Mouse (Mus musculus) c-Kit-positive CD71-positive TER-119-positive erythroid progenitor cells, embryonic 14.5 days (primary cell): ENCODE measurements around the gene Tnk2.

Source experiments
- DNase-seq: peaks from one replicate; pipeline ENCODE4 v3.0.0-alpha.2; 2013; ENCODE audit warnings: low spot score

Gene Tnk2

GRCm38 (mm10) chr16:32678812-32679211 lies 35.1 kb downstream of the Tnk2 start:
- no peak for DNase-seq

DNA sequence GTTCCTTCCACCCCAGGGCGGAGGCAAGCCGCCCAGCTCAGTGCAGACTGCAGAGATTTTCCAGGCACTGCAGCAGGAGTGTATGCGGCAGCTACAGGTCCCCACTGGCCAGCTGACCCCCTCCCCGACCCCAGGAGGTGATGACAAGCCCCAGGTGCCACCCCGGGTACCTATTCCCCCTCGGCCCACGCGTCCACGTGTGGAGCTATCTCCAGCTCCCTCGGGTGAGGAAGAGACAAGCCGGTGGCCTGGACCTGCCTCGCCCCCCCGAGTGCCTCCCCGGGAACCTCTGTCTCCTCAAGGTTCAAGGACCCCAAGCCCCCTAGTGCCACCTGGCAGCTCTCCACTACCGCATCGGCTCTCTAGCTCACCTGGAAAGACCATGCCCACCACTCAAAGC lies 36.3 kb downstream of the Tnk2 start:
- no peak for DNase-seq

GRCm38 (mm10) chr16:32680806-32681205 lies 37.1 kb downstream of the Tnk2 start:
- no peak for DNase-seq

DNA sequence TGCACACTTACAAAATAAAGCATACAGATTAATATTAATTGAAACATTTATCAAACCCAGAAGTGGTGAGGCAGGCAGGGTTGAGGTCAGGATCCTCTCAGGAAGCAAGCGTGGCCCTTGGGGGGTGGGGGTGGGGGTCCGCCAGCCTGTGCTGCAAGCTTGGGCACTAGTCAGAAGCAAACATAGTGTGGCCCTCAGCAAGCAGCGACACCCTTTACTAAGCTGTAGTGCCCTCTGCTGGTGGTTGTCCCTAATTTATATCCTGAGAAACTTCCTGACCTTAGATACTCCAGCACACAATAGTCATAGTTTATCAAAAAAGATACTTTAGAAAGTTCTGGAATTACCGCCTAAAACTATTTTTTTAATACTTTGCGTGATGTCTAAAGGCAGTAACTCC lies 38.5 kb downstream of the Tnk2 start:
- peak; percentile 79 for DNase-seq

DNA sequence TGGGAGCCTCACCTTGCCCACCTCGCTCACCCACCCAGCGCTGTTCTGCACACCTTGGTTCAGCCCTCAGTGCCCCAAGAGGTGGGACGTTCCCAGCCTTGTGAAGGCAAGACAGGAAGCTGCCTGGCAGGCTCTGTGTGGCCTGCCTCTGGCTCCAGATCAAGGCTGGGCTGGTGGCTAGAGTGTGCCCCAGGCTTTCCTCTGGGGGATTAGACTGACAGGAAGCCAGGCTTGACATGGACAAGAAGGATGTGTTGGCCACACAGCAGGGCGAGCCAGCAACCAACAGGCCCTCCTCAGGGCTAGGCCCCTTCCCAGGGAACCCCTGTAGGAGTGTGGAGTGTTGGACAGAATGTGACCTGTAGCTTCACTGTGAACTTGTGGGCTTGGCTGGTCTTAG lies 39.2 kb downstream of the Tnk2 start:
- no peak for DNase-seq

DNA sequence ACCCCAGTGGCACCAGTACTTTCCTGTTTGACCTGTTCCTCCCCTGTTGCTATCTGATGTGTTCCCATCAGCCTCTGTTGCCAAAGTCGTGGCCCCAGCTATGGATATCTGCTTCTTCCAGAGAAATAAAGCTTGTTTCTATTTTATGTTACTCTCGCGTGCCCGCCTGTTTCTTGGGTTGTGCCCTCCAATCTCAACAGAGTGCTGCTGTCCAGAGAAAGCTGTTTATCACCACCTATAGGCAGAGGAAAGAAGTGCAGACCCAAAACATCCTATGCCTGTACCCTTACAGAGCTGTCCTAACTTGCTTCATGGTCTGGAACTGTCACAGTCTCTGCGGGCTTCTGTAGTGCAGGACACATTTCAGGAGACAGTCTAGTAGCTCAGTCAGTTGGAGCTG lies 39.7 kb downstream of the Tnk2 start:
- peak; percentile 61 for DNase-seq

DNA sequence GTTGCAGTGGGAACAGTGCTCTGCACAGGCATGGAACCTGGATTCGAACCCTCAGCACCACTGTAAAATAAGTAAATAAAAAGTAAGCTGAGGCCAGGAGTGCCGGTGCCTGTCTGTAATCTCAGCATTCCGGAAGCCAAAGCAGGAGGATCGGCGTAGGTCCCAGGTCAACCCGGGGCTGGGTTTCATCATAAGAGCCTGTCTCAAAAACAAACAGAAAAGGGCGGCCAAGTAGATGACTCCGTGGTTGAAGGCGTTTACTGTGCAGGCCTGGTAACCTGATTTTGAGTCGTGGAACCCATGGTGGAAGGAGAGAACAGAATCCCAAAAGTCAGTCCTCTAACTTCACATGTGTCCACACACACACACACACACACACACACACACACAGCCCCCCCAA lies 41.7 kb downstream of the Tnk2 start:
- no peak for DNase-seq

DNA sequence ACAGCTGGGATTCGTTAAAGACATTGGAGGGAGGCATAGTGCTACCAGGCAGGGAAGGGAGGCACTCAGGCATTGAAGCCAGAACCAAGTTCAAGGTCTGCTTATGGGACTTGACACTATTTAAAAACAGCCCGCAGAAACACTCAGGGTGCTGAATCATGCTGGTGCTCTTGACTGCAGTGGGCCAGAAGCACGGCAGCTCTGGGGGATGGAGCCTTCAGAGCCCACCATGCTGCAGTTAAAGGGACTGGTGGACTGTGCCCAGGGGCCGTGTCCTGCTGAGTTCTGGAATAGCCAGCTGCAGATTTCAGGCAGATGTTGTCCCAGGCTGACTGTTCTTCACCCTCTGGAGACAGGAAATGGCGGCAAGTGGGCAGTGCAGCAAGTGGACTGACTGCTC lies 42.3 kb downstream of the Tnk2 start:
- DNase-seq: no peak

GRCm38 (mm10) chr16:32687221-32687620 lies 43.5 kb downstream of the Tnk2 start:
- no peak for DNase-seq

DNA sequence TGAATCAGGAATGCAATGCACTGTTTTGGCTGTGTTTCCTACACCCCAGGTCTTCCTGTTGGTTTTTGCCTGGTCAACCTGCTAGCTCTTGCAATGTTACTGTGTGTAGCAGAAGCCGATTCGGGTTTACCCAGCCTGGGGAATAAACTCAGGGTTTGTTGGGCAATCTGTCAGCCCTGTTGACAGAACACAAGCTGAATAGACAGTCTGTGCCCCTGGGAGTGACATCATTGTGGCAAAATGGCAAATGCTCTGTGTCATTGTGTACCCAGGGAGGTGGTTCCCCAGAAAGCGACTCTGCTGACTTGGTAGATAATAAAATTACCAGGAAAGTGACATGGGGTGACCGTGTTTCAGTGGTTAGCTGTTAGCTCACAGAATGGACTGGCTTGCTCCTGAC lies 45.1 kb downstream of the Tnk2 start:
- peak; percentile 45 for DNase-seq

- DNase-seq: peak; percentile 78
Observed at GRCm38 (mm10) chr16:32689501-32689900, 45.8 kb downstream of the Tnk2 start.

DNA sequence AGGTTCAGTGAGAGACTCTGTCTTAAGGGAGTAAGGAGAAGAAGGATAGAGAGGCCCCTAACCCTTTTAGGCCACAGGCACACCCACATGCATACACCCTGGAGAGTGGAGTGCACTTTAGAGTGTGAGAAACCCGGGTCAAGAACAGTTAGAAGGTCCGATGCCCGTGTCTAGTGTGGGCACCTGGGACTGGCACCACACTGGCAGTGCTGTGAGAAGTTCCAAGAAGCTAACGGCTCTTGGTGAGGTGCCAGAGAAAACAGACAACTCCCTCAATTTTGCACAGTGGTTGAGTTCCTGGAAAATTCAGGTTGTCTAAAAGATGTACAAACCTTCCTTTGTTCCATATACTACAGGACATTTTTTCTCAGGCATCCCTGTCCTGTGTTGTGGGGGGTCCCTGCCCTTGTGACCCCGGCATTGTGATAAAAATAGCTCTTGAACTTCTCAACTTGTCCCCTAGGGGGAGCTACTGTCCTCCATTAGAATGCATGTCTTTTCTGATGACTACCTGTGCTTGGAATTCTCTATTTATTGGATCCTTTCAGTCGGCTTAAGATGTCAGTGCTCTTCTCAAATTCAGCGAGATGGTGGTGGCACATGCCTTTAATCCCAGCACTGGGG lies 53.3 kb downstream of the Tnk2 start:
- peak; percentile 56 for DNase-seq

DNA sequence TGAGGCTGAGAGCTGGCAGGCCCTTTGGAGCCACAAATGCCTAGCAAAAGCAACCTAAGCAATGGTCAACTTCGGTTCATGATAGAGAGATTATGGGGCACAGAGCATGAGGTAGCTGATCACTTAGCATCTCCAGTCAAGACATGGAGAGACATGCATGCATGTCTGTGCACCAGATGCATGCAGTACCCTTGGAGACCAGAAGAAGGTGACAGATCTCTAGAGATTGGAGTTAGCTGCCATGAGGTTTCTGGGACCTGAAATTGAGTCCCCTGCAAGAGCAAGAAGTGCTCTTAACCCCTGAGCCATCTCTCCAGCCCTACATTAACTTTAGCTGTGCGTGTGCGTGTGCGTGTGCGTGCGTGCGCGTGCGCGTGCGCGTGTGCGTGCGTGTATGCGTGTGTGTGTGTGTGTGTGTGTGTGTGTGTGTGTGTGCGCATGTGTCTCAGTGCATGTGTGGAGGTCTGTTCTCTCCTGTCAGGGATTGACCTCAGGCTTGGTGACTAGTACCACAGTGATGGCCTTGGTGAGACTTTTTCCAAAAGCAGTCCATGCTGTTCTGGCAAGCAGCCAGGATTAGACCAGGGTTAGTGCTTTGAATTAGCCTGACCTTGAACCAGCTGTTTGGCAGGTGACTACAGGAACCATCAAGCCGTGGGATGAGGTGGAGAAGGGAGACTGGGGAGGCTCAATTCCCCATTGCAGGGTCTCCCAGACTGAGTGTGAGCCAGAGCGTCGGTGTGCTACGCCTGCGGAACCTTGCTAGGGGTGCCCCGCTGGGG lies 54.2 kb downstream of the Tnk2 start:
- DNase-seq: no peak

DNA sequence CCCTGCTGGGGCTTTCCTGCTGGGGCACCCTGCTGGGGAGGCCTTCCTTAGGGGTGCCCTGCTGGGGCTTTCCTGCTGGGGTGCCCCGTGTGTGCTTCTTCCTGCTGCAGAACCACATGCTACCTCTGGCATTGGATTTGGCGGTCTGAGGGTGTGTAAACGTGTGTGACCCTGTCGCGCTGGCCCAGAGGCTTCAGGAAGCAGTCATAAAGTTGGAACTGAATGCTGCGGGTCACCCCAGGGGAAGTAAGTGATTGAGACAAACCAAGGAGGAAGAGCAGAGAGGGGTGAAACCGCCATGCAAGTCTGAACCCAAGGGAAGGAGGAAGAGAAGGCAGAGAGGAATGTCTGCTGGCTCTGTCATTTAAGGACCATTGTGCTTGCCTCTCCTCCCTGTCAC lies 54.9 kb downstream of the Tnk2 start:
- DNase-seq: no peak

- DNase-seq: no peak
Observed at GRCm38 (mm10) chr16:32703312-32703912, 59.7 kb downstream of the Tnk2 start.

GRCm38 (mm10) chr16:32705606-32706005 lies 61.9 kb downstream of the Tnk2 start:
- no peak for DNase-seq

- DNase-seq: no peak
Observed at GRCm38 (mm10) chr16:32707111-32707823, 63.6 kb downstream of the Tnk2 start.

DNA sequence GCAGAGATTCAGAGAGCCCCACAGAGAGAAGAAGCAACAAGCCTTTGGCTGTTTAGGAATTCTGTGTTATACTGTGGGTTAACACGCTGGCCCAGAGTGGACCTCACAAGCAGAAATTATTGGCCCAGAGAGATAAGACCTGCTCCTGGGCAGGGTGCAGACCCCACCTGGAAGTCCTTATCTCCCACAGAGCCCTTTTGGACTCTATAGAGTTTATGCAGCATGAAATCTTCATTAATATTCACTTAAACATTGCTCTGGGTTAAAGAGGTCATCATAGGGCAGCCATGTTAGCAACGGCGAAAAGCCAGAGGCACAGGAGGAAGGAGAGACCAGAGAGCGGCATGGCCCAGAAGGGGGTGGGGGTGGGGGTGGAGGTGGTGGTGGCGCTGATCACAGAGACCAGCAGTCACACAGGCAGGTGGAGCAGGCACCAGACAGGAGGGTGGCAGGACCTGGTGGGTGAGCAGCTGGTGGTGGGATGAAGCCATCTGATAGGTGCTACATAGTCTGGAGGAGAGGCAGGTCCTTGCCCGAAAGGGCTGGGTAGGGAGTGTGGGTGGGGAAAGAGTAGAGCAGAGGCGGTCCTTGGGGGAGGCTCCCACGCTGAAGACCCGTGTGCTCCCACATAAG lies 64.3 kb downstream of the Tnk2 start:
- no peak for DNase-seq

- no peak for DNase-seq
Observed at GRCm38 (mm10) chr16:32708457-32709033, 64.9 kb downstream of the Tnk2 start.

DNA sequence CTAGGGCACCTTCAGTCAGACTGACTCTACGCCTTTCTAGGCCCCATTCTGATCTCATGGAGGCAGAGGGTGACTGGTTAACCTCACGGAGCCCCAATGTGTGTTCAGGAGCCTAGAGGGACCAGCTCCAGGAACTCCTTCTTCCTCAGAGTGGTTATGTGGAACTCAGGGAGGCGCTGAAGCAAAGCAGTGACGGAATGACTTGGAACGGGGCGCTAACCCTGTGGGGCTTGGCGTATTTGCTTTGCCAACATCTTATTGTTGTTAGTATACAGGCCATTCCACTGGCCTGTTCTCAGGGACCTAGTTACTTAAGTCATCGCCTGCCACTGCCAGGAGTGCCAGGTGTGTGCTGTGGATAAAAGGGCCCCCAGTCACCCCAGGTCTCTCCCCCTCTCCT lies 65.4 kb downstream of the Tnk2 start:
- no peak for DNase-seq

DNA sequence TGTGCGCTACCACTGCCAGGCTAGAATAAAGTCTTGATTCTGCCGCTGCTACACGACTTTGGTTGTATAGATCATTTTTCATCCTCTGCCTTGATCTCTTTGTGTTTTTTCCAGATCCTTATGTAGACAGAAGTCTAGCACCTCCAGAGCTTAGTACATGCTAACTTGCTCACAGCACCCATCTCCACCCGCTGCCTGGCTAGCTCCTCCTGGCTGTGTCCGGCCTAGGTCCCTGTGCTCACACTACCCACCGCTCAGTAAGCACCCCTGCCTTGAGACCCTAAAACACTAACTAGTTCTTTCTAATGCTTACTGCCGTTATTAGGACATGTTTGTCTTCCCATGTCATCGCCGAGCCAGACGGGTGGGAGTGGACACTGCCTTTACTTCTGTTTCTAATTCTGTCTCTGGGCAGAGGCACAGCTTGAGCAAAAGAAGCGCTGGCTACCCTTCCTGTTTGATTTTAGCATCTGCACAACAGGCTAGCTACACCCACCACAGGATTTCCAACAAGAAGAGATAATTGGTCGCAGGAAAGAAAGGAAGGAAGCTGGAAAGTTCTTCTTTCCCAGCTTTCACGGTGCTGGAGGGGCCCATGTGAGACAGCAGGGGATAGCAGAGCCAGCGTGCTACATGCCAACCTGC lies 66.9 kb downstream of the Tnk2 start:
- no peak for DNase-seq
